Mouse (Mus musculus): ENCODE results near the gene Tbx3. TPM values are rescaled to one million over a fixed set of nuclear protein-coding genes. Genes with fewer than 3 reads are reported as not detected.
A peak's percentile ranks its signal among the peaks of the same experiment; 100 is the strongest.

Gene Tbx3
- total RNA-seq (2021) = 10 to 100 TPM; 10.1 to 10.9 TPM
- long read RNA-seq, experiment 1, full-length matches to known transcripts = 3 of 3 reads
- long read RNA-seq, experiment 1, partial matches to known transcripts = 0 of 3 reads
- long read RNA-seq, experiment 1, other reads (novel, unspliced or antisense) = 0 of 3 reads
- long read RNA-seq, experiment 2, full-length matches to known transcripts = 1 of 5 reads
- long read RNA-seq, experiment 2, partial matches to known transcripts = 2 of 5 reads
- long read RNA-seq, experiment 2, other reads (novel, unspliced or antisense) = 2 of 5 reads

DNA sequence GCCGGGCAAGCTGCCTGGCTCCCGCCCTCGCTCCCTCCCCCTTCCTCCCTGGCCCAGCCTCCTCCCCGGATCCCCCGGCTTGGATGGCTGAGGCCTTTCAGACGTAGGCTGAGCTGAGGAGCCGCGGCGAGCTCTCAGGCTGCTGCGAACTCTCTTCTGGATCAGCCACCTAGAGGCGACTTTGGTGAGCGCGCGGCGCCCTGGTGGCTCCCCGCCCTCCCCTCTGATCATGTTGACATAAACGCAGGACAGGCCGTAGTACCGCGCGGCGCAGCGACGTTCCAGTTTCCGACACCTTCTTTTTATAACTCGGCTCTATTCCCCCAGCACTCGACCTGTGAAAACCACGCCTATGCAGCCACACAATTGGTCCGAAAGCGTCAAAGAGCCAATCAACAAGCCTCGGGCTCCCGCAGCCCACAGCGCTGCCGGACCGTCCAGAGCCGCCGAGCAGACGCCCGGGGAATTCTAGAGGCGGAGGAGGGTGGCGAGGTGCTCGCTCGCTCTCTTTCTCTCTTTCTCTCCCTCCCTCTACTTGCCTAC is at the start of gene Tbx3:
Tbx3 (plus strand) TSS at position 104 of the 543 bp plus-strand sequence.
- peak; percentile 91 to 96 for DNase-seq

DNA sequence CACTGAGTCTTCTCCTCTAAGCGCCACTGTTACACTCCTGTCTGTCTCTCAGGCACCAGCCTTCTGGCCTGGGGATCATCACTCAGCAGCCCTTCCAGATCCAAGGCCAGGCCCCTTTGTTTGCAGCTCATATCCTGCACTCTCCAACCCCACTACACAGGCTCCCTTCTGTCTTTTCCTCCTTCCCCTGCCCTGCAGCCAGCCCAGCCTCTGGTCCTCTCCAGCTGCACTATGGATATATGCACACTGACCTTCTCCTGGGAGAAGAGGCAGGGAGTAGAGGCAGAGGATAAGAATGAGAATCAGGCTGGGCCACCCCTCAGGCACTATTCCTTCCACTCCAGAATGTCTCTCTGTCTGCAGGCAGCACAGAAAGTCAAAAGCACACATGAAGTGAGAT is 48.4 kb upstream of the Tbx3 start:
- no peak for DNase-seq

GRCm38 (mm10) chr5:119624554-119624953 is 45.9 kb upstream of the Tbx3 start:
- no peak for DNase-seq

GRCm38 (mm10) chr5:119625603-119626002 is 44.9 kb upstream of the Tbx3 start:
- no peak for DNase-seq

DNA sequence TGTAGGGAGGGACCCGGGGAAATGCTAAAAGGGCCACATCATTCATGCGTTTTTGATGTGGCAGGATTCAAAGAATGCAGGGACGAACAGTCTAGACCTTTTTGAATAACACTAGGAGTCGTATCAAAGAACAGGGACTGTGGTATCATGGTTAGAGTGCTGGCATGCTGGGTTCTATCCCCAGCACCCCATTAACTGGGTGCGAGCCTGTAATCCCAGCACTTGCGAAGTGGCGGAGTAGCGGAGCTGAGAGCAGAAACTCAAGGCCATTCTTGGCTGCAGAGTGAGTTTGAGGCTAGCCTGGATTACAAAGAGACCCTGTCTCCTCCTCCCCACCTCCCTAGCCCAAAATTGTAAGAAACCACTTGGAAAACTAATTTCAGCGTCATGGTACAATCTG is 44.3 kb upstream of the Tbx3 start:
- no peak for DNase-seq

DNA sequence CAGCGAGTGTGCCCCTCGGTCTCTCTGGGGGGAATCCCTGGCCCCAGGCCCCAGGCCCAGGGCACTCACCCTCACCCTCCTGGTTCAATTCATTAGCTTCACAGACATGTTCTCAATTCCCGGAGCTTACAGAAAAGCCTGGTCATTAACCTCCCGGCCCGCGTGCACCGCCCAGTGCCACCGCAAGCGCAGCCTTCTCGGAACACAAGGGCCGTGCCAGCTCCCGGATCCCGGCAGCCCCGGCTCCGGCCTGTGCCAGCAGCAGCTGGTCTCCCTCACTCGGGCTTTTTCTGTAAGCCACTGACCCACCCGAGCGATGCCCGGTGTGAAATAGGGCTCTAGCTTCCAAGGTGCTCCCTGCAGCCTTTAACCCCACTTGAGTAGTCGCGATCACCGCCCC is 43.8 kb upstream of the Tbx3 start:
- peak in 1 of 2 experiments; percentile 4 for DNase-seq

- no peak for DNase-seq
Observed at GRCm38 (mm10) chr5:119628100-119628499, 42.4 kb upstream of the Tbx3 start.

DNA sequence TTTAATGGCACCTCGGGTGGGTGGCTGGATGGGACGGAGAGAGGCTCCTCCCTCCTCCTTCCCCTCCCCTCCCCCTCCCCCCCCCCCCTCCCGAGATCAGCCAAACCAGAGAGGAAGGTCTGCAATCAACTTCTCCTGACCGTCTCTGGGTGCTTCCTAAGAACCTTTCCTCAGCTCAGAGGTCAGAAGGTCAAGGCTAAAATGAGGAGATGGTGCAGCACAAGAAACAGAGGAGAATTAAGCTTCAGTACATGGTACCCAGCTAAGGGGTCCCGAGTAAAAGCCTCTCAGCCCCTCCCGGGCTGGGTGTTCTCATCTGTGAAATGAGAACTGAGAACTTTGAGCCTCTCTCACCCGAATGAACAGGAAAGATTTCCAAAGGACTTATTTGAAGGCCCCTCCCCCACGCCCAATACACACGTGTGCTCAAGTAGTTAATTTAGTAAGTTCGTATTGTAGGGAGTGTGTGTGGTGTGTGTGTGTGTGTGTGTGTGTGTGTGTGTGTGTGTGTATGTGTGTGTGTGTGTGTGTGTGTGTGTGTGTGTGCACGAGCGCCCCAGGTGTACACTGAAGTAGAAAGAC is 41.6 kb upstream of the Tbx3 start:
- no peak for DNase-seq

DNA sequence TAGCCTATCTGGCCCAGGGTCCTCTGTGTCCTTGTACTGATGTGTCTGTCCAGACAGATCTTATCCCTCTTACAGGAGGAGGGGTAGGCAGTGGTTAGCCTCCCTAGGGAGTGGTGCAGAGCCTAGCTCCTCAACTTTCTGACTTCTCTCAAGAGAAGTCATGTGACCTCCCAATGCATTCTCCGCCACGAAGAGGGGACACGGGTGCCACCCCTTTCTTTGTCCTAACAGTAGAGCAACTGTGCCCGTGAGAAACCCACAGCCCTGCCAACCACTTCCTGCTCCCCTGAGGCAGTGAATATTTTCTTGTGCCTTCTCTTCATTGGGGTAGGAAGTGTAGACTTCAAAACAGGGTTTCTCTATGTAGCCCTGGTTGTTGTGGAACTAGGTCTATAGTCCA is 36.9 kb upstream of the Tbx3 start:
- DNase-seq = no peak

DNA sequence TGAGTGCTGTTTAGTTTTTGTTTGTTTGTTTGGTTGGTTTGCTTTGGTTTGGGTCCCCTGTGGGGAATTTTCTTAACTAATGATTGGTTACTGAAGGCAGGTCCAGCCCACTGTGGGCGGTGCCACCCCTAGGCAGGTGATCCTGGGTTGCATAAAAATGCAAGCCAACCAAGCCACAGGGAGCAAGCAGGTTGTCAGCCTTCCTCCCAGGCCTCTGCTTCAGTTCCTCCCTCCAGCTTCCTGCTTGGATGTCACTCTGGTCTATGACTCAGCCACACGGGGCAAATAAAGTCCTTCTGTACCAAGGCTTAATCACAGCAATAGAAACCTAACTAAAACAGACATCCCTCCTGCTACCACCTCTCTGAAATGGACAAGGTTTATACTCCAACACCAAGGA is 35.6 kb upstream of the Tbx3 start:
- DNase-seq = no peak

DNA sequence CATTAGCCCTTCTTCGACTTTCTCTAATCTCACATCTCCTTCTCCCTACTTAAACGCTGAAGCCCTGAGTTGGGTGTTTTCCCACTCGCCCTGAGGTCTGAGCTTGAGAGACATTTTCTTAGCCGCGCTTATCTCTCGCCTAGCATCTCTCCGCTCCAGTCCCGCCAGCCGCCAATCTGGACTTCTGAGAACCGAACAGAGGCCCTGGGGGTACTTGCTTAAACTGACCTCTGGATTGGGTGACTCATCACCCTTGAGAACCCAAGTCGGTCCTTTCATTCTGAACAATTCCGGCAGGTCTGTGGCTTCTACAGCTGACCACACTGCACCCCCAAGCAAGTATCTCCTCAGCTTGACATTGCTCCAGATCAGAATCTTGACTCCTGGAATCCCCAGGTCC is 32.2 kb upstream of the Tbx3 start:
- DNase-seq = no peak

DNA sequence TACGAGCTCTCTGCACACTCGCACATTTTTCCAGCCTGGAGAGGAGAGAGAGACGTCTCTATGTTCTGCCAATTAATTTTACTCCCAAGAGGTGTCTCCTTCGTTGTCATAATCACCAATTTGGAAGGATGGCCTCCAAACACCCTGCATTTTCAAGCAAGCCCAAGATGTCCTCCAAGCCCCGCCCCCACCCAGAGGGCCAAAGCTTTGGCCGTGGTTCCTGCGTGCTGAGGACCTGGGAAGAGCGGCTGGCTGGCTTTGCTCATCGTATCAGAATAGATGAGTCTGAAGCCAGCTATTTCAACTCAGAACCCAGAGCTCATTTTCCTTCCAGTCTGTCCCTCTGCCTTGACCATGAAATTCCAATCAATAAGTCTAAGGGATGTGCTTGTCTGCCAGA is 29.4 kb upstream of the Tbx3 start:
- no peak for DNase-seq

GRCm38 (mm10) chr5:119641714-119642113 is 28.8 kb upstream of the Tbx3 start:
- DNase-seq = no peak

DNA sequence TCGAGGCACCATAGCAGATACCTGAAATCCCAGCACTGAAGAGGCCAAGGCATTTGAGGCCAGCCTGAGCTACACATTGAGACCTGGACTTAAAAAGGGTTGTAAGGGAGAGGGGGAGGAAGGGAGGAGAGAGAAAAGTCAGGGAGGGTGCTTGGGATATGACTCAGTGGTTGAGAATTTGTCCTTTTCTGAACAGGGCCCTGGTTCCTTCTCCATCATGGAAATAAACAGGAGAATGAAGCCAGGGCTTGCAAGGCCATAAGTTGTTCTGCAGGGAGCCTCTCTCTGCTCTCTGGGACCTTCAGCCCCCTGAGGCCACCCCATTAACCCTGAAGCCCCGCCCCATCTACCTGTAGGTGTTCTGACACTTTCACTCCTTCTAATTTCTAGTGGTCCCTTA is 23.5 kb upstream of the Tbx3 start:
- DNase-seq = no peak

DNA sequence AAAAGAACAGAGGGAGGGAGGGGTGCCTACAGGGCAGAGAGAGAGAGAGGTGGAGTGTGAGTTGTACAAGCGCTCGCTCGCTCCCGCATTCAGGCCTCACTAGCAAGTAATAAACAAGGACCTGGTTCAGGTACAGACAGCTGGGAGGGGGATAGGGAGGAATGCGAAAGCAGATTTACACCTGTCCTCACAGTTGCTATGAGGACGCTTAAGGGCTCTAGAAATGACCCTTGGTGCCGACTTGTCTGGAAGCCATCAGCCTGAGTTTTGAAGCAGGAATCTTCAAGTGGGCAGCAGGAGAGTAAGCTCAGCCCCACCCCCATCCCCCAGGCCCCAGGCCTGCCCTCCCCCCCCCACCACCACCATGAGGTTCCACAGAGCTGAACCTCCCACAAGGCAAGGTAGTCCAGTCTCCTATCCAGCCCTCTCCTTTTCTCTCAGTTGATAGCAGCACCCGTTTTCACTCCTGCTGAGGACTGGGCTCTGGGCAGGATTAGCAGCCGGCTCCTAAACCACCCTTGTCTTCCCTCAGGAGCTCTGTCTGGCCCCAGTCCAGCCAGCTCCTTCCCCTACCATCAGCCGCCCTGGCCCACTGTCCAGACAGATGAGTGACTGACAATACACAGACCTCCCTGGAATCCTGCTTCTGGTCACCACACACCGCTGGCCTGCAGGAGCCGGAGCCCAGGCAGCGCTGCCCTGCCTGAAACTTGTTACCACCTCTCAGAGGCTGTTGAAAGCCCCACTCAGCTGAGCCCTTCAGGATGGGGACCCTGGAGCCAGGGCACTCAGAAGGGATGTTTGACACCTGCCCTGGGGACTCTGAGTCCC is 19.1 kb upstream of the Tbx3 start:
- DNase-seq = peak in 1 of 2 experiments; percentile 41

- DNase-seq = no peak
Observed at GRCm38 (mm10) chr5:119656354-119656753, 14.1 kb upstream of the Tbx3 start.

GRCm38 (mm10) chr5:119656856-119657255 is 13.6 kb upstream of the Tbx3 start:
- no peak for DNase-seq

GRCm38 (mm10) chr5:119657362-119657761 is 13.1 kb upstream of the Tbx3 start:
- DNase-seq = no peak

DNA sequence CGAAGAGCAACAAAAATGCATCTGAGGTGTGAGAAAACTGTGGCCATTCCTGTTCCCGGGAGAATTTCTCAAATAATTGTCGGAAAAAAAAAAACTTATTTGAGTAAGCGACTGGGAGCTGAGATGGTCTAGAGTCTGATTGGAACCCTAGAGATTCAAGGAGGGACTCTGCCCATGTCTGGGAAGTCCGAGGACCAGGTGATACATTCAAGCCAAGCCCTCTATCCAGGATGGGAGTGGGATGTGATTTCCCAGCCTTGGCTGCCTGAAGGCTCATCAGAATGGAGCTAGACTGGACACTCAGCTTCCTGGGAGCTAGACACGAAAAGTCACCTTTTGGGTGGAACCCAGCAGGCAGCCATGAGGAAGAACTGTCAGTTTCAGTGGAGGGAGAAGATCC is 12.7 kb upstream of the Tbx3 start:
- DNase-seq = no peak

- no peak for DNase-seq
Observed at GRCm38 (mm10) chr5:119658396-119658795, 12.1 kb upstream of the Tbx3 start.

DNA sequence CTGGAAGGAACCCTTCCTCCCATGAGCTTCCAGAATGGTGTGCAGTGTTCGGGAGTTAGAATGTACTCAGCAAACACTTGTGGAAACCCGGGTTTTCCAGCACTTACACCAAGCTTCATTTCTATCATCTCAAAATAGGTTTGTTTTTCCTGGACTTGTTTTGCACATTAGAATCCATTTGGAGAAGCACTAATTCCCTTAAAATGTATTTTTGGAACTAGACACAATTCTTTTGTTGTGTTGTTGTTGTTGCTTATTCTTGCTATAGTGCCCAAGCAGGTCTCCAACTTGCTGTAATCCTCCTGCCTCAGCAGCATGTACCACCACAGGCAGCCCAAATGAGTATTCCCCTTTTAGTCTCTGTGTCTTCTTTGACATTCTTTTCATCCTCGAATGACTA is 11.4 kb upstream of the Tbx3 start:
- DNase-seq = no peak

DNA sequence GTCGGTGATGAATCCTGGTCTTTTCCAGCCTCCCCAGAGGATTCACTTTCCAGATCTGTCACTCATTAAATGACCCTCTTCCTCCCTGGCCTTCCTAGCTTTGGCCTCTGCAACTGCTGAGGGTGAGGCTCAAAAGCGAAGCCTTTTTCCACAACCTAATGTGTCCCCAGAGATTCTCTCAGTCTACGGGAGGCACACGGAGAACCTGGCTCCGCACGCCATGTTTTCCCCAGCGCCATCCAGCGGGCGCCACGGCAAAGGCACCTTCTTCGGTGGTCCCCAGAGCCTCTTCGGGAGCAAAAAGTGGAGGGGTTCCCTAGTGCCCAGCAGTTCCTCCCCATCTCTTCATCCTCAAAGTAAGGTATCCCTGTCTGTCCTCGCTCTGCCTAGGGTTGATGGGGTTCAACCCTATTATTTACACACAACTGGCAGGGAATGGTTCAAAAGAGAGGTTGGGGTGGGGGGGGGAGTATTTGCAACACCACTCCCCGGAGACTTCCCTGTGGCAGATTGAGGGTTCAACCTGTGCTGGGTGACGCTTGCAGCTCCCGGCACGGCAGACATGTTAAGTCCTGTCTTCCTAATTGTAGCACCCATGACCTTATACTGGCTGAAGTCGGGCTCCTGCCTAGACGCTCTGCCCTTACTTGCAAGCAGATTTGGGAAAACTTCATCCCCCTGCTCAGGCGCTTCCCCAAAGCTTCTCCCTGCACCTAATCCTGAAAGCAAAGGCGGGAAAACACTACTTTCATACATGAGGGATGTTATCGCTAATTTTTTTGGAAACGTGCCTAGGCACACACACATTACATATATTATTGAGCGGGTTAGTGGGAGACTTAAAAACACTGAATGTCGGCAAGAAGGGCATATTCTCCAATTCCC is 9.7 kb upstream of the Tbx3 start:
- no peak for DNase-seq

All from heart, adult 18-20 months (tissue).